ENCODE assay signal across 10 mouse cellular contexts in the genomic region with DNA sequence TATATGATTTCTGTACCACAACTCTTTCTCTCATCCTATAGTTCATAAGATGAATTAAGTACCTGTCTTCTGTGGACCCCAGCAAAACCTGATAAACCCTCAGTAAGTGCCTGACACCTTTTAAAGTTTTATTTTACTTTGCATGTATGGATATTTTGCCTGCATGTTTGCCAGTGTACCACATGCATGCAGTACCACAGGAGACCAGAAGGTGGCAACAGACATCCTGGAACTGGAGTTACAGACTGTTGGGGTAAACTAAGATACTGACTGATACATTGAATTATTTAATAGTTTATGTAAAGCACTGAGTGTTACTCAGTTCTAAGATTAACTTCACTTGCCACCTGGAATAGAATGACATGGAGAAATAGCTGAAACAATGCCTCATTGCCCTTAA. TPM values are rescaled to one million over a fixed set of nuclear protein-coding genes. Genes with fewer than 3 reads are reported as not detected.
A peak's percentile ranks its signal among the peaks of the same experiment; 100 is the strongest.
DNase-seq lines count a peak whose midpoint lies in the region; TF ChIP-seq lines count a peak whose summit lies in the region.
"Not testable (repeated sequence)": the region's sequence is repeated elsewhere in the genome, so short reads cannot be mapped to it uniquely, and the experiment has no call there.
"Had no signal": no experiment of that assay in that cellular context is flagged by ENCODE, and none has a peak within 500 bp of the region (broad histone marks: within the 10 kb centered on the region; RNA-seq: fewer than 3 reads in every experiment).

No protein-coding gene starts in this region.

- peak; percentile 18 to 32 for DNase-seq in CD8-positive naive resting alpha-beta T cell, adult 2 months (ENCODE audit: low read depth in 2 of 2, low spot score in 2 of 2)
- DNase-seq in embryonic facial prominence, embryonic 10.5 days (ENCODE audit: low spot score): peak; percentile 25
- peak; percentile 27 to 57 for DNase-seq in heart, postnatal 14 days
- peak; percentile 66 for DNase-seq in layer of hippocampus, adult 11-12 months (ENCODE audit: low spot score)
- DNase-seq in liver: peak; percentile 24
- DNase-seq in natural killer cell, adult 2 months (ENCODE audit: low spot score in 2 of 2): peak; percentile 25 to 34
- DNase-seq in thymus, postnatal 0 days (ENCODE audit: low spot score): peak; percentile 42

- not testable (repeated sequence) for TF ChIP-seq POLR2A in bone marrow, adult 2 months (IDR thresholded peaks at IDR 0.05; ENCODE audit: borderline replicate concordance, control insufficient read depth, low read depth, low read length)

- H3K36me3 ChIP-seq in embryonic facial prominence, embryonic 10.5 days (replicated peaks): not testable (repeated sequence)

- H3K4me1 ChIP-seq in bone marrow, adult 2 months (ENCODE audit: control insufficient read depth, insufficient read depth, low read length); embryonic facial prominence, embryonic 10.5 days: not testable (repeated sequence)

- intact Hi-C loops in heart, postnatal 14 days (cut with DNase I): loop anchor here (1.0 to 10.0 kb wide), 3 partner anchors 61 to 430 kb away; no protein-coding TSS in a partner anchor

- TF ChIP-seq CTCF in bone marrow, adult 2 months (IDR thresholded peaks at IDR 0.05; ENCODE audit: control insufficient read depth, insufficient read depth, low read length): peak; percentile 39; the same call in 1 of the 2 replicates

- H3K27ac ChIP-seq in bone marrow, adult 2 months (ENCODE audit: control insufficient read depth, insufficient read depth, low read depth, low read length, poor library complexity); embryonic facial prominence, embryonic 10.5 days (replicated peaks): not testable (repeated sequence)

- not testable (repeated sequence) for H3K27me3 ChIP-seq in embryonic facial prominence, embryonic 10.5 days (replicated peaks; ENCODE audit: low read depth, poor library complexity, severe bottlenecking)

- not testable (repeated sequence) for H3K4me3 ChIP-seq in bone marrow, adult 2 months (replicated peaks; ENCODE audit: control insufficient read depth, low read depth, low read length); embryonic facial prominence, embryonic 10.5 days

- not testable (repeated sequence) for H3K9me3 ChIP-seq in embryonic facial prominence, embryonic 10.5 days

RNA-seq across cellular contexts. Expression of a gene that starts 10.7 kb away (rescaled TPM):
- not detected in 2 replicates for polyA plus RNA-seq in bone marrow, adult 2 months (2011; ENCODE audit: insufficient read depth, insufficient read length, low replicate concordance, missing spikeins)
- polyA plus RNA-seq in embryonic facial prominence, embryonic 10.5 days (2016; fragmentation: Nextera tagmentation; extraction: Ambion mirVana): not detected in 2 replicates
- total RNA-seq in heart, postnatal 14 days (2021): not detected
- 0.08 TPM in 1 of 2 replicates, not detected in the other for polyA plus RNA-seq in thymus, postnatal 0 days (2015; fragmentation: Nextera tagmentation; extraction: Ambion mirVana)
- total RNA-seq: left cerebral cortex, adult 8-10 months had no signal
- polyA plus RNA-seq: heart, embryonic 10.5 days had no signal

RNA-seq across cellular contexts. Expression of a gene that starts 31.6 kb away (rescaled TPM):
- polyA plus RNA-seq in bone marrow, adult 2 months (2011; ENCODE audit: insufficient read depth, insufficient read length, low replicate concordance, missing spikeins): not detected in 2 replicates
- not detected in 2 replicates for polyA plus RNA-seq in embryonic facial prominence, embryonic 10.5 days (2016; fragmentation: Nextera tagmentation; extraction: Ambion mirVana)
- total RNA-seq in heart, postnatal 14 days (2021): not detected
- 0.22 and 0.34 TPM in 2 replicates for polyA plus RNA-seq in thymus, postnatal 0 days (2015; fragmentation: Nextera tagmentation; extraction: Ambion mirVana)
- total RNA-seq: left cerebral cortex, adult 8-10 months had no signal
- polyA plus RNA-seq: heart, embryonic 10.5 days had no signal
